Mouse (Mus musculus) liver, postnatal 0 days (tissue): ENCODE measurements at regions not wholly inside any gene's neighbourhood (a gene's known extent, or its start where the extent isn't known, plus 50 kb on each side); places are given as distances from the start of the nearest gene placed in this dataset.

Experiments used
- CTCF ChIP-seq: sonication (generic); IDR thresholded peaks from 2 replicates; pipeline ENCODE4 v1.5.1; 2016; ENCODE audit warnings: antibody characterized with exemption, low read depth
- EP300 ChIP-seq: IDR thresholded peaks from 2 replicates; pipeline ENCODE4 v1.6.1; 2016; ENCODE audit warnings: antibody characterized with exemption, low read depth, mild to moderate bottlenecking

DNA sequence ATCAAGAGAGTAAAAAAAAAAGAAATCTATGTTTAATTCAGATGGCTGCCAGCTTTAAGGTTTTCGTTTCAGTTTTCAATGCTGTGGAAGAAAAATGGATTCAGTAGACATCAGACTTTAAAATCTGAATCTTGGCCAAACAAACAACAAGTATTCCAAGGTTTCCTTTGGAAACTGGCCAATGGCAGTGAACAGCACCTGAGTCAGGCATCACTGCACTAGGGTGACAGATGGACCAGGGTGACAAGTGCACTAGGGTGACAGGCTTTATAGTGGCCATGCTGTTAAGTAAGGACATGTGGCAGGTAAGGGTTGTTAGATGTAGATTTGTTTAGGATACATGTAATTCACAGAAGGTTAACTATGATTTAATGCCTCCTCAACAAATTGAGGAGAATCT lies 972.9 kb downstream of the Pdha2 start:
- TF ChIP-seq CTCF (no peak), EP300 (no peak)
